Mouse (Mus musculus) regulatory T cell (primary cell): ENCODE data around the gene Auts2.

Experiments
- in situ Hi-C: fragments of 300-600 bp; cut with MboI, MseI; formaldehyde crosslinking; loops from one replicate; pipeline ENCODE4 v1.15.1; 2025; ENCODE audit warnings: high pct_unique_total_duplicates

Auts2 gene

DNA sequence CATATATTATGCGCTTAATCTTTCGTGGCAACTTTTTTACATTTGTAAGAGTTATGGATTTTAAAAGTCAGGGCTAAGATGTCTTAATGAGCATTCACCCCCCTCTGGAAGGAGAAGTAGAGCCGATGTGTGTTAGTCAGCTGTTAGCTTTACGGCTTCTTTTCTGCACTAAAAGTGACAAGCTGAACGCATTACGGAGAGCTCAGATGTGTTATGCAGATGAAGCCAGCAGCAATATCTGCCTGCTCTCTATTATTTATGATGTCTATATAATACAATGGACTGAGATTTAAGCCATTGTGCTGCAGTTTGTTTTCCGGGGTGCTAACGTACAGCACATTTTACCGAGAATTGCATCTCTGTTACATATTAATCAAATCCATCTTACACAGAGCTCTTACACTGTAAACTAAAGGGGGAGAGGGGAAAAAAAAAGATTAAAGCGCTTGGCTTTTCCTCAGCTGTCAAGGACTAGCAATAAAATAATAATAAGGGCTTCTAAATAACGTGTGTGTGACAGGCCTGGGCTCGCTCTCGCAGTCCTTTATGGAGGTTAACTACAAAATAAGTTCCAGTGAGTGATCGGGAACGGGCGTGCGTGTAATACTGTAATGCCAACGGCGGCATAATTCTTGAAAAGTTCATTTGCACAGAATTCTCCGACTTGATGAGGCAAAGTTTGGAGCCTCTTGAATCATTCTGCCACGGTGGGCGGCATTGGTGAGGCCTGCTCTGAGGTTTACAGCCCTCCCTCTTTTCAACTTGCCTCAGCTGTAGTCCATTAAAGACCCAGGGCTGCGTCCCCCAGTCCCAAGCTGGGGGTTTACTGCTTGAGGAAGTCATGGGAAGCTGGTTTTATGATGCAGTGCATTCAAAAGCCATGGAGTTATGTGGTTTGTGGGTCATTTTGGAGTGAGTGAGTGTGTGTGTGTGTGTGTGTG is 961.8 kb downstream of the Auts2 start:
- in situ Hi-C loops: no loop called here

- in situ Hi-C loops: no loop called here
These were observed 964.4 kb downstream of the Auts2 start for GRCm38 (mm10) chr5:131578737-131579136.

GRCm38 (mm10) chr5:131575733-131576265 is 967.3 kb downstream of the Auts2 start:
- in situ Hi-C loops: no loop called here

- in situ Hi-C loops: no loop called here
These were observed 968.0 kb downstream of the Auts2 start for GRCm38 (mm10) chr5:131575086-131575514.

DNA sequence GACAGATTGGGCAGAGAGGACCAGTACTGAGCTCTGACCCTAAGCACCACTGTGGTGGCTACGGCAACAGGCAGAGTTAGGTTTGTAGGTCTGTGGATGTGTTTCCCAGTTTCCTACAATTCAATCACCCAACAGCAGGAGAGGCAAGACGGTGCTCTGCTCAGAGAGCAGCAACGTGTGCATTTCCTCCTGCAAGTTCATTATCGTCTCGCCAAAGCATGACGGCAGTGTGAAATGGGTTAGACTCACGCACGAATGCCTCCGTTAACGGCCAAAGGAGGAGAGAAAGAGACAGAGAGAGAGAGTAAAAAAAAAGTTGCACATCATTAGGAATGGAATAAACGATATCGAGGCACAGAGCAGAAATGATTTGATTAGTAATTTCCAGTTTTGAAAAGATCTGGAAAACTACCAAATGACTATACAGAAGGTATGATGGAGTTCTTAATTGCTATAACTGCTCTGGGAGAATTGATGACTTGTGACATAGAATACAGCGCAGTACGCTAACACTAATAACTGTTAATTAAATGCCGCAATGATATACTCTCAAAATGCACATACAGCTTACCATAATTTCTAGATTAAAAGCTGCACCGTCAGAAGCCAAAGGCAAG is 968.6 kb downstream of the Auts2 start:
- in situ Hi-C loops: no loop called here

DNA sequence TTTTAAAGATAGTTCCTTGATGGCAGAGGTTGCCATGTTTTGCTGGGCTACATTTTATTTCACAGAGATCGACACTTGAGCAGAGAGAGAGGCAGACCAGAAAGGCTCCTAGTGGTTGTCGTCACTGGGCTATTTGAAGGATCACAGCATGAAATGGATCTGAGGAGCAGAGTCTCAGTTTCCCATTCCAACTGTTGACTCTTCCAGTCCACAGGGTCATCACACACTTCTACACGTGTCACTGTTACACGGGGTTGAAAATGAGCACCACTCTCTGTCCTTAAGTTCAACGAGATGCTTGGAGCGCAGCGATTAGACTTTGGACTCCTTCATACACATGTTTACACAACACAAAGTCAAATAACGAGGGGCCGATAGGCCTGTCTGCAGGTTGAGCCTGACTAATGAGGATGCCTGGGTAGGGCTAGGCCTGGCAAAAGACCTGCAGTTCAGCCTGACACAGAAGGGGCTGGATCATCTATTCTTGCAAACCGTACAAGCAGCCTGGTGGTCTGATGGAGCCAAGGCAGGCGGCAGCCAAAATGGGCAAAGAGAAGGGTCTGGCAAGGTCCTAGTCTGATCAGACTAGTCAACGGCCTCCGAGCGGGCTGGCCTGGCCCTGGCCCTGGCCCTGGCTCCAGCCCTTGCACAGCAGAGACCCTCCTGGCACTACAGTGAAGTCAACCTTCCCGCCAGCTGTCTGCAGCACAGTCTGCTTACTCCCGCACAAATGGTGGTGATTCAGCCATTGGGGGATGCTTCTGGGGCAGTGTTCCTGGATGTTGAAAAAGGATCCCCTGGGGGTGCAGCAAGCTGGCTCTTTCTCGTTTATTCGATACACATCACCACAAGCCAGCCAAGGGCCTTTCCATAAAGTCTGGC is 969.6 kb downstream of the Auts2 start:
- in situ Hi-C loops: no loop called here

DNA sequence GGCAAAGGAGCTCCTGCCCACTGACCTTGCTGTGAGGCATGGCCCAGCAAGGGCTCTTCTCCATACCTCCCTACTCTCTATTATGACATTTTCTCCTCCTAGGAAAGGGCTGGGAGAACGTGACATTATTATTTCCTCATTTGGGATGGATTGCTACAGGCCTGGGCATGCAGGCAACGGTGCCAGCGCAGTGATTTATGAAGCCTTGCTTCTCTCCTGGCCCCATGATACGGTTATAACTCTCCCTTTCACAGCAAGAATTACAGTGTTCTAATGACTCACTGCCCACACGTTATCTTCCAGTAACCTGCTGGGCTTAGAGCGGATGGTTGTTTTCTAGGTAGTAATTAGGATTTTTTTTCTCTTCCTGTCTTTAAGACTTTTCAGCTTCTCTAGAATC is 977.1 kb downstream of the Auts2 start:
- in situ Hi-C loops: no loop called here

GRCm38 (mm10) chr5:131563630-131564252 is 979.4 kb downstream of the Auts2 start:
- in situ Hi-C loops: no loop called here

DNA sequence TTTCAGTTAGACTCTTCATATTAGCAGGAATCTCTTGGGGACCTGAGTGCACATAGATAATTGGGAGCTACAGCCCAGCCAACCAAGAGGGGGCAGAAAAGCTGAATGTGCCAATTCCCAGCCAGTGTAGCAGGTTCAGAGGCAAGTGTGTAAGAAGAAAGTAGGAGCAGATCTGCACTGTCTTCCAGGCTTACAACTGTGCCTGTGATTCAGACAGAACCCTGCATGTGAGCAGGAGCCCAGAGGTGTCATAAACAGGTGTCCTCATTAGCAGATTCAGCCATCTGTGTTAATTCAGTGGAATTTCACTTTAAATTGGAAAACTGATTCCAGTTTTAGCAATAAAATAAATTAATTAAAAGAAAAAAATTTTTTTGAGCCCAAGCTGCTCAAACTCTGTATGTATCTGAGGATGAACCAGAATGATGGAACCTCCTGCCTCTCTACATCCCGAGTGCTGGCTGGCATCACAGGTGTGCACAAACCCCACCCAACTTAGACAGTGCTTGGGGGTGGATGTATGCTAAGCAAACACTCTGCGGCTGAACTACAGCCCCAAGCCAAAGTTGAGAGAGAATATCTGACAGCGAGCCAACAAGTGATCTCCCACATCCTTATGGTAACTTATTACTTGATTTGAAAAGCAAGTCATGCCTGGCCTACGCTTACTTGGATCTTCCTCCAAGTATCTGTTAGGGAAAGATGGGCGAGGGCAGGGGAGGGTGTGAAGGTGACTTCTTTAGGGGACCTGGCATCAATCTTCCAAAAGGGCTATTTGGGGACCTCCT is 982.2 kb downstream of the Auts2 start:
- in situ Hi-C loops: no loop called here

- in situ Hi-C loops: no loop called here
These were observed 984.6 kb downstream of the Auts2 start for GRCm38 (mm10) chr5:131558403-131559174.

- in situ Hi-C loops: no loop called here
These were observed 985.4 kb downstream of the Auts2 start for GRCm38 (mm10) chr5:131557591-131558385.

- in situ Hi-C loops: no loop called here
These were observed 994.1 kb downstream of the Auts2 start for GRCm38 (mm10) chr5:131548932-131549563.

DNA sequence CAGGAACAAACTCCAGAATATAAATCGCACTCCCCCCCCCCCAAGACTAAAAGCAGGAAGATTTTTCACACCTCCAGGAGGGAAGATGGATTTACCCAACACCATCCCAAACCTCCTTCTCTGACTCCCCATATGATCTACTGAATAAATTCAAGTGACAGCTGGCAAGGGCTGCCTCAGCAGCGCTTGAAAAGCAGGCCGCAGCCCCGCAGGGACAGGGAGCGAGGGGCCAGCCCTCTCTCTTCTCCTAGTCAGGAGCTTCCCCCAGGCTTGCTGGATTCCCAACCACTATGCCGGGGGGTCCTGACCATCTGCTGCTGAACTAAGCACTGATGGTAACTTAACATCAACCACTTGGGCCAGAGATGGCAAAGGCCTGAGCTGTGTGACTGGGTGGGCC is 995.2 kb downstream of the Auts2 start:
- in situ Hi-C loops: no loop called here

GRCm38 (mm10) chr5:131546414-131546813 is 996.7 kb downstream of the Auts2 start:
- in situ Hi-C loops: no loop called here

- in situ Hi-C loops: no loop called here
These were observed 998.8 kb downstream of the Auts2 start for GRCm38 (mm10) chr5:131544381-131544780.

DNA sequence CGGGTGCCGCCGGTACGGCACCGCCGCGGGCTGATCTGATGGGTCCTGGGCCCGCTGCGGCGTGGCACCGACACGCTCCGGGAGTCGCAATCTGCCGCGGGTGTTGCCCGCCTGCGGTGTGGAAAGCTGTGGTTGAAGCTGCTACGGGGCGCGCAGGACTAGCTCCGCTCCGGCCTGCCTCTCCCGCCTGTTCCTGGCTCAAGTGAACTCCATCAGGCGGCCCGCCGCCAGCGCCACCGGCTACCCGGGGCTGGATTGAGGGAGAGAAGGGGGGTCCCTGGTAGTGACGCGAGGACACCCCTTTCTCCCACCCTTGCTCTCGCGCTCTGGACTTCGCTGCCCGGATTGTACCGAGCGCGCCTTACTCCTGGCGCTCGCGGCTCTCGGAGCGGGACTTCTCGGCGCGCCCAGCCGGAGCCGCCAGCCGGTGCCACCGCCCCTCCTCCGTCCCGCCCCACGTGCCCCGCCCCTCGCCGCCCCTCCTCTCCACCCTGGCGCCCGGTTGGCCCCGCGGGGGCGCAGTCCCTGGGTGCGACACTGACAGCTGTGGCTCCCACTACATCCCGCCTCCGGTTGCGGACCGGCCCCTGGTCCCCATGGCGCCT is 1004.7 kb downstream of the Auts2 start:
- in situ Hi-C loops: no loop called here

DNA sequence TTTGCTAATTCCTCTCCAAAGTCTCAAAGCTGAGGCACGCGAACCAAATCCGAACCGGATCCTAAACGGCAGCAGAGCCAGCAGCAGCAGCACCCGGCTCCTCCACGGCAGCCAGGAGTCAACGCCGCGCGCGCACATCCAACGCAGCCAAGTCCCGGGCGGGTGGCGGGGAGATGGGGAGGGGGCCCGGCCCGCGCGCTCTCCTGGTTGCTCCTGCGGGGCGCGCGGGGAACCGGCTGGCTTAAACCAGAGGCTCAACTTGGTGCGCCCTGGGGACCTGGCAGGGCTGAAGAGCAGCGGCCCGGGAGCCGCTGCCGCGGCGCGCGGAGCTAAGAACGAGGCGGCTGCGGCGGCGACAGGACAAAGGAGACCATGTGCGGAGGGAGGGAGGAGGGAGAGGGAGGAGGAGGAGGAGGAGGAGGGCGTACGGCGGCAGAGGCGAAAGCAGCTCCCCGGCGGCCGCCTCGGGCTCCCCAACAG is 1005.3 kb downstream of the Auts2 start:
- in situ Hi-C loops: no loop called here
